Mouse (Mus musculus) CH12.LX (cell line): Measurements from ENCODE around the gene Gm21698.
"Not testable (repeated sequence)": the region's sequence is repeated elsewhere in the genome, so short reads cannot be mapped to it uniquely, and the experiment has no call there.

Experiments used
- CTCF ChIP-seq, 2 experiments: IDR thresholded peaks in 1 of 2; conservative IDR thresholded peaks in 1 of 2; 2 replicates each; pipeline ENCODE4 v1.5.1; 2011 to 2012; ENCODE audit warnings: low read depth in 2 of 2, low read length in 2 of 2, improper control_type of control experiment in 1 of 2, inconsistent platforms in 1 of 2, mild to moderate bottlenecking in 1 of 2, moderate library complexity in 1 of 2
- MAX ChIP-seq: IDR thresholded peaks from 2 replicates; pipeline ENCODE4 v1.6.1; 2011; ENCODE audit warnings: low read length, improper control_type of control experiment
- POLR2A ChIP-seq: IDR thresholded peaks from 2 replicates; pipeline ENCODE4 v1.6.1; 2011; ENCODE audit warnings: low read depth, mild to moderate bottlenecking, improper control_type of control experiment, low read length
- RAD21 ChIP-seq: IDR thresholded peaks from 2 replicates; pipeline ENCODE4 v1.6.1; 2011; ENCODE audit warnings: low read depth, mild to moderate bottlenecking, low read length, improper control_type of control experiment, moderate library complexity

DNA sequence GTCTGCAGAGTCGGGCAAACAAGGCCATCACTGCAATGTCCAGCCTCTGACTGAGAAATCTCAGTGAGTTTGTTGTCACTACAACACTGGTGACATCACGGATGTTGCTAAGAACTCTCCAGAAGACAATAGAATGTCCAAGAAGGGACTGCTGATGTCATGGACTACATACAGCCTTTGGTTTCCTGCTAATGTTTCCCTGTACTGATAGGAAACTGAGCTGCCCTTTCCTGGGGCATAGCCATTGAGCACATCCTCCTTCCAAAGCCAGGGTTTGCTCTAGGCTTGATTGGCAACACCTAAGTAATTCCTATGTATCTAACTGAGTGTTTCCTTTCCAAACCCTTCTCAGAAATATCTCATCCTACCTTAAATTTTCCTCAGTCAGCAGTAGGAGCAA lies 34.1 kb downstream of the Gm21698 start, which contains the start of gene Gm21671:
- not testable (repeated sequence) for TF ChIP-seq CTCF (conservative IDR thresholded peaks at IDR 0.05 in 1 of 2, IDR thresholded peaks at IDR 0.05 in 1 of 2; ENCODE audit: low read depth in 2 of 2, low read length in 2 of 2); RAD21; POLR2A; MAX
